Mouse (Mus musculus): ENCODE measurements around the gene Gm13290.
"Not testable (repeated sequence)": the region's sequence is repeated elsewhere in the genome, so short reads cannot be mapped to it uniquely, and the experiment has no call there.

DNA sequence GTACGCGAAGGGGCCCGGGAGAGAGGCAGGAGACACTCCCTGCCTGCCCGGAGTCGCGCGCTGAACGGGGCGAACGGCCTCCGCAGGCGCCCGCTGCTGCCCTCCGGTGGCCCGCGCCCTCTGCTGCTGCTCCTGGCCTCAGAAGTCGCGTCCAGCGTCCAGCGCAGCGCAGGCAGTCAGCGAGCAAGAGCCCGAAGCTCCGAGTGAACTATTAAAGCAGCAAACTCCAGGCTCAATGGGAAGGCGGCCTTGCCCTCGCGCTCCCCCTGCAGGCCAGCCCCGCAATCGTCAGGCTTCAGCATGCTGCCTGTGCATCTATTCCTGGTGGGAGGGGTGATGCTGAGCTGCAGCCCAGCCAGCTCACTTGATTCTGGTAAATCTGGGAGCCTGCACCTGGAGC is 5.9 kb downstream of the Gm13290 start, which contains the start of gene Gm13272:
- not testable (repeated sequence) for TF ChIP-seq CTCF, EP300 (IDR thresholded peaks at IDR 0.05; ENCODE audit: low read depth)
